Mouse (Mus musculus) megakaryocyte, embryonic 14.5 days (primary cell): ENCODE results near the gene Cfap58.

Experiments used
- FLI1 ChIP-seq: IDR thresholded peaks from 2 replicates; pipeline ENCODE4 v1.6.1; 2012; ENCODE audit warnings: low read length, inconsistent platforms, mixed read lengths
- GATA1 ChIP-seq: IDR thresholded peaks from 3 replicates; pipeline ENCODE4 v1.6.1; 2012; ENCODE audit warnings: mixed read lengths, low read length, inconsistent platforms, borderline replicate concordance

DNA sequence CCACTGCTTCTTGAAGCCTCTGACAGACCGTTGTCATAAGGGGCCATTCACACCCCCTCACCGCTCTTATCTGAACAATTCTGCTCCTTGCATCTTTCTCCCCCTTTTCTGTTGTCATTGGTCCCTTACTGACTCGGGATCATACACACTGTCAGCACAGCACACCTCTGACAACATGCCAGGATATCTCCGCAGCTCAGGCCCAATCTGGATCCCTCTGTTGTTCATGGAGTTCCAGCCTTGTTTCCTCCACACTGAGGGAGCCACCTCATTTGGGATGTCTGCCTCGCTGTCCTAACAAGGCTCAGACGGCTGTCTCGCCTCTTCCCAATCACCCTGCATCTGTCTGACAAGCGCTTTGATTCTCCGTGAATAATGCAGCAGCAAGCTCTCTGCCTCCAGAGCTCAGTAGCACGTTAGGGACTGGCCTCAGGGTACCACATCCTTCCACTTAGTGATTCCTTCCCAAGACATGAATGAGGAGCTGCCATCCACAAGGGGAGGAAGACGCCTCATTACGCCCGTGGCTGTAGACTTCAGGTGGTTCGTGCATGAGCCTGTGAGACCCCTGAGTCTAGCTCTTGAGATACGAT is 40.7 kb downstream of the Cfap58 start:
- TF ChIP-seq GATA1, result no peak
- TF ChIP-seq FLI1, result no peak
